Mouse (Mus musculus): ENCODE measurements around the gene Slc35f3.

Gene Slc35f3

GRCm38 (mm10) chr8:126420834-126421233, 122.5 kb downstream of the Slc35f3 start:
- peak; percentile 71 for DNase-seq (ENCODE audit: low read depth)

DNA sequence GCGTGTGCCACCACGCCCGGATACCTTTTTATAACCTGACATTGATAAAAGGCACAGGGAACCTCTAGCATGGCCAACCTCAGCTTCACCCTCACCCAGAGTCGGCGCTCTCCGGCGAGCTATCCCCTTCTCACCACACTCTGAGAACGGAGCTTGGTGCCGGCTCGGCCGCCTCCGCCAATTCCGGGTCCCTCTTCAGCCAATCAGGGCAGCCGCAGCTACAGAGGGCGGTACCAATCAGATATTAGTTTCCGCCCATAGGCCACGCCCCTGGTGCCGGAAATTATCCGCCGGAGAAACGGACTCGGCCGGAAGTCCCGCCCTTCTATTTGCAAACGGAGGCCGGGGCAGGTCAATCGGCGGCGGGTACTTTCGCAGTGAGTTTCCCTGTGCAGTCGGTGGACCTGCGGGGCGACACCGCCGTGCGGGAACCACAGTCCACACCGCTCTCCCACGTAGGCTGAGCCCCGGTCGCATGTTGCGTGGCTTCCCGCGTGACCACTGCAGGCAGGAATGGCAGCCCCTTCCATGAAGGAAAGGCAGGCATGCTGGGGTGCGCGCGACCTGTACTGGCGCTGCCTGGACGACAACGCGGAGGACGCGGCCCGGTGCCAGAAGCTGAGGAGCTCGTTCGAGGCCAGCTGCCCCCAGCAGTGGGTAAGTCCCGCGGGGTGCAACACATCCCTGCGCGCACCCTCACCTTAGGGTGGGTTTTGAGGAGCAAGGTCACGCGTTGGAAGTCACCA, 124.0 kb downstream of the Slc35f3 start, which contains the start of gene Coa6:
Coa6 (plus strand) TSS at position 342 of the 746 bp plus-strand sequence.
- DNase-seq (ENCODE audit: low read depth): peak; percentile 99

DNA sequence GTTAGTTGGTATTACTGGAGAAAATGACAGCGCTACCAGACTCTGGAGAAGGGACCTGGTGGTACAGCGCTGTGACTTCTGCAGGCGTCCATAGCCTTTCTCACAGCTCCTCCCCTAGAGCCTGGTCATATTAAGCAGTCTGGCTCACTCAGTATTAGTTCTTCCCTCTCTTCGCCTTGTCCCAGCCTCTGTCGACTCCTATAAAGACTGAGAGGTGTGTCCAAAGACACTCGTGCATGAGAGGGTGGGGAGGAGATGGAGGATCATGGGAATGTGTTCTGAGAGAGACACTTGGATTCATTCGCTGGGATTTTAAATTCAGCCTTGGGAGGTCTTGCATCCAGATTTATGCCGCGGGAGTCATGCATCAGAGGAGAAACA, 124.6 kb downstream of the Slc35f3 start:
- DNase-seq (ENCODE audit: low read depth): no peak

DNA sequence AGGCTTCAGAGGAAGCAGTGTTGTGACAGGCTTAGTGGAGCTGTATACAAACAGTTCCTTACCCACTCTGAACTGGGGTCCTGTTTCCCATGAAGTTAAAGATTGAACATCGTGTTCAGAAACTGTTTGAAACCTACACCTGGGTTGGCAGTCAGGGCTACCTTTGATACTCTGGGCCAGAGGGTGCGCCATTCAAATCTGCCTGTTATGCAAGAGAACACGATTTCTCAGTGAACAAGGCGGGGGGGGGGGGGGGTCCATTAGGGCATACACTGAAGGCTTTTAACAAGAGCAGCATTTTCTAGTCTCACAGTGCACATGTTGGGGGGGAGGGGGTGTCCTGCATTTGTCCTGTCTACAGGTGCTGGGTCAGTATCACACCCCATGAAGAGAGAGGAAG, 125.8 kb downstream of the Slc35f3 start:
- DNase-seq (ENCODE audit: low read depth): no peak

GRCm38 (mm10) chr8:126424946-126425345, 126.6 kb downstream of the Slc35f3 start:
- DNase-seq (ENCODE audit: low read depth): no peak

DNA sequence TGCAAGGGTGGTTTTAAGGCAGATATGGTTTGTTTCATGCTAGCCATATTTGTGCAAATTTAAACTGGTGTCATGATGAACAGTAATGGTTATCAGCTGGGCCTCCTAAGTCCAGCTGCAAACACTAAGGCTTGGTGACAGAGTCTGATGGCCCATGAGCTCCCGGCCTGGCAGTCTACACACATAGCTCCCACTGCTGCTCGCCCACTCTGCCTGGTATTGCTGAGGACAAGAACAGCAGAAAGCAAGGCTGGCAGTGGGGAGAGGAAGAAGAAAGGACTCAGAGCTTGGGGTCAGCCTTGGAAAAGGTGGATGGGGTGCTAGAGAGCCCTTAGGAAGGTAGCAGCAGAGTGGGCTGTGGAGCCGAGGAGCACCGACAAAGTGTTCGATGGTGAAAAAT, 131.3 kb downstream of the Slc35f3 start:
- no peak for DNase-seq (ENCODE audit: low read depth)

GRCm38 (mm10) chr8:126433827-126434226, 135.5 kb downstream of the Slc35f3 start:
- DNase-seq (ENCODE audit: low read depth): no peak

DNA sequence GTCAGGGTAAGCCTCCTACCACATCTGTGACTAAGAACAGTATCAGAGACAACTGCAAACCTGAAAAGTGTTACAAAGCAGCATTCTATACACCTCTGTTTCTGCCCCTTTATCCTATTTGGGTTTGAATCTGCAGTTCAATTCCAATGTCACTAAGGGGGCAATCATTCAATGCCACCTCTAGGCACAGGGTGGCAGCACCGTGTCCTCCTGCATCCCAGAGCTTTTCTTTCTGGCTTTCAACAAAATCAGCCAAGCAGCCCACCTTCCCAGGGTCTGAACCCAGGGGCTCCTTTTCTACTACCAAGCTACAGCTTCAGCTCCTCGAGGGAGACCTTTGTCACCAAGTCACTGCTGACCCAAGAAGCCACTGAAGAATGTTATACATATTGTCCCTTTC, 140.6 kb downstream of the Slc35f3 start:
- no peak for DNase-seq (ENCODE audit: low read depth)
